Mouse (Mus musculus) spleen, adult 2 months (tissue): Measurements from ENCODE around the gene Tmem104.

Experiments used
- CTCF ChIP-seq: fragments of 200-500 bp; IDR thresholded peaks from 2 replicates; pipeline ENCODE4 v1.5.1; 2011; ENCODE audit warnings: mild to moderate bottlenecking, inconsistent platforms; ENCODE audit not compliant: insufficient read depth, insufficient read length, insufficient replicate concordance; ENCODE audit errors: extremely low read depth
- POLR2A ChIP-seq: fragments of 200-500 bp; IDR thresholded peaks from 2 replicates; pipeline ENCODE4 v1.6.1; 2011; ENCODE audit warnings: low read depth, low read length, inconsistent platforms

DNA sequence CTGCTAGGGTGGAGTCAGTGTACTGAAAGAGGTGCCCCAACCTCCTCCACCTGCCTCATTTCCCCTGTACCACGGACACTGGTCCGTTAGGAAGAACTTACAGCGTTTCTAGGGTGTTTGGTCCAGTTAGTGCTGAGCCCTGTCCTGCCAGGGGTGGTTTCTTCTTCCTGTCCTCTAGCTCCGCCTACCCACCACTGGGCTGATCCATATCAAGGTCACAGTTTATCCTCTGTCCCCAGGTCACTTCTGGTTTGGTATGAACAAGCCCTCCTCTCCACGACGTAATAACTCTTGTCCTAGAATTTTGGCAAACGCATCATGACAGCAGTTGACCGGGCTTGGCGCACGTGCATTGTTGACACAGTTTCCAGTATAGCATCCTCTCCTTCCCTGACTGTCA, 32.4 kb downstream of the Tmem104 start:
- TF ChIP-seq CTCF = no peak
- TF ChIP-seq POLR2A = no peak
